Mouse (Mus musculus) retina, embryonic 14.5 days (tissue): ENCODE data around the gene Mid1.
"Not testable (repeated sequence)": the region's sequence is repeated elsewhere in the genome, so short reads cannot be mapped to it uniquely, and the experiment has no call there.

Source experiments
- DNase-seq: peaks from one replicate; pipeline ENCODE4 v3.0.0-alpha.2; 2015; ENCODE audit warnings: low spot score

Mid1 gene

GRCm38 (mm10) chrX:169999912-170000641 is 315.1 kb downstream of the Mid1 start:
- DNase-seq, result not testable (repeated sequence)

- not testable (repeated sequence) for DNase-seq
Observed at GRCm38 (mm10) chrX:170000642-170001387, 315.8 kb downstream of the Mid1 start.

- DNase-seq, result not testable (repeated sequence)
Observed at GRCm38 (mm10) chrX:170001388-170001695, 316.3 kb downstream of the Mid1 start.

GRCm38 (mm10) chrX:170002510-170003197 is 317.7 kb downstream of the Mid1 start:
- not testable (repeated sequence) for DNase-seq

GRCm38 (mm10) chrX:170003536-170003935 is 318.5 kb downstream of the Mid1 start:
- DNase-seq, result not testable (repeated sequence)

- DNase-seq, result not testable (repeated sequence)
Observed at GRCm38 (mm10) chrX:170004236-170004635, 319.2 kb downstream of the Mid1 start.

GRCm38 (mm10) chrX:170004793-170005192 is 319.8 kb downstream of the Mid1 start:
- DNase-seq, result not testable (repeated sequence)

GRCm38 (mm10) chrX:170005194-170005593 is 320.2 kb downstream of the Mid1 start:
- DNase-seq, result not testable (repeated sequence)

GRCm38 (mm10) chrX:170005695-170006297 is 320.8 kb downstream of the Mid1 start:
- DNase-seq, result not testable (repeated sequence)

GRCm38 (mm10) chrX:170006694-170007247 is 321.8 kb downstream of the Mid1 start:
- not testable (repeated sequence) for DNase-seq

GRCm38 (mm10) chrX:170007375-170008178 is 322.6 kb downstream of the Mid1 start:
- not testable (repeated sequence) for DNase-seq

- not testable (repeated sequence) for DNase-seq
Observed at GRCm38 (mm10) chrX:170008179-170008467, 323.1 kb downstream of the Mid1 start.

- DNase-seq, result not testable (repeated sequence)
Observed at GRCm38 (mm10) chrX:170008584-170008983, 323.6 kb downstream of the Mid1 start.

GRCm38 (mm10) chrX:170009016-170009750 is 324.2 kb downstream of the Mid1 start, which contains the start of gene Gm21887:
Gm21887 (plus strand) TSS chrX:170009659.
- DNase-seq, result peak; percentile 100

GRCm38 (mm10) chrX:170009801-170010221 is 324.8 kb downstream of the Mid1 start:
- peak; percentile 100 for DNase-seq

GRCm38 (mm10) chrX:170010581-170011528 is 325.9 kb downstream of the Mid1 start:
- peak; percentile 84 for DNase-seq

- not testable (repeated sequence) for DNase-seq
Observed at GRCm38 (mm10) chrX:170011529-170011879, 326.5 kb downstream of the Mid1 start.

- DNase-seq, result not testable (repeated sequence)
Observed at GRCm38 (mm10) chrX:170013421-170013820, 328.4 kb downstream of the Mid1 start.

- DNase-seq, result not testable (repeated sequence)
Observed at GRCm38 (mm10) chrX:170014038-170014437, 329.0 kb downstream of the Mid1 start.
